In genomic region chr2:140906123-140906522, GRCm38 (mm10) we compare ENCODE assay signal across 23 mouse cellular contexts.
DNase-seq lines count a peak whose midpoint lies in the region; ATAC-seq and TF ChIP-seq lines count a peak whose summit lies in the region.
"Had no signal": no experiment of that assay in that cellular context is flagged by ENCODE, and none has a peak within 500 bp of the region (broad histone marks: within the 10 kb centered on the region; RNA-seq: fewer than 3 reads in every experiment).

No protein-coding gene starts in this region.

- POLR2A ChIA-PET in Patski (lab: Charles Lee) = no interaction called here

- CTCF ChIA-PET in Patski (lab: Charles Lee) = no interaction called here

- WGBS in forebrain, embryonic 14.5 days = 8% methylated on average over 3 of the region's 3 CpGs

- H3K4me3 ChIP-seq in forebrain, embryonic 14.5 days (ENCODE audit: low read depth, low read length) = no peak overlapping the region

- no peaks in the 10 kb centered on the region for H3K4me1 ChIP-seq in forebrain, embryonic 14.5 days (ENCODE audit: control insufficient read depth, insufficient read depth, low read length)

- H3K9ac ChIP-seq in forebrain, embryonic 14.5 days (ENCODE audit: low read length) = no peak overlapping the region

- no peaks in the 10 kb centered on the region for H3K9me3 ChIP-seq in forebrain, embryonic 14.5 days (replicated peaks; ENCODE audit: control insufficient read depth, low read length)
- H3K9me3 ChIP-seq: G1E had no signal

- ATAC-seq in Patski = peak; percentile 60
- ATAC-seq in forebrain, embryonic 14.5 days = no peak
- ATAC-seq: activated CD4-positive, CD25-positive, alpha-beta regulatory T cell, adult 4 months; CD4-positive, CD25-positive, alpha-beta regulatory T cell, adult 4 months had no signal

- TF ChIP-seq CTCF in Patski (IDR thresholded peaks at IDR 0.05) = no peak

- no peaks in the 10 kb centered on the region for H3K27me3 ChIP-seq in Patski
- H3K27me3 ChIP-seq in forebrain, embryonic 14.5 days (replicated peaks; ENCODE audit: control insufficient read depth, insufficient read depth, low read length) = no peaks in the 10 kb centered on the region
- H3K27me3 ChIP-seq: CH12.LX had no signal

- H3K36me3 ChIP-seq in forebrain, embryonic 14.5 days (ENCODE audit: control insufficient read depth, insufficient read depth, low read length) = no peaks in the 10 kb centered on the region
- H3K36me3 ChIP-seq: G1E had no signal

- in situ Hi-C loops in Patski (cut with MboI; ENCODE audit: low pct_unique_long_range_greater_than_20kb) = no loop called here

- DNase-seq in Muller cell, postnatal 12 days (ENCODE audit: inconsistent ontology term) = peak; percentile 95
- DNase-seq in Patski (ENCODE audit: low read depth, low spot score) = peak; percentile 25
- peak; percentile 58 for DNase-seq in retina, embryonic 14.5 days (ENCODE audit: low spot score)
- peak; percentile 48 for DNase-seq in retina, postnatal 1 day
- no peak for DNase-seq in lung, postnatal 14 days
- no peak for DNase-seq in lung, postnatal 10 days
- no peak for DNase-seq in urinary bladder, postnatal 10 days (ENCODE audit: low spot score)
- DNase-seq in forebrain, embryonic 14.5 days (ENCODE audit: low spot score) = no peak
- DNase-seq: adrenal gland, adult 2 months; adrenal gland, adult 8-10 months; adrenal gland, postnatal 10 days; adrenal gland, postnatal 14 days; adrenal gland, postnatal 25 days; adrenal gland, postnatal 36 days; B cell, adult 2 months; cerebellum, adult 11 months; cerebellum, adult 11-12 months; cerebellum, adult 18-20 months; cerebellum, adult 2 months had no signal

- no peak overlapping the region for H3K27ac ChIP-seq in forebrain, embryonic 14.5 days (ENCODE audit: low read depth, low read length)

- no peak overlapping the region for H3K4me2 ChIP-seq in forebrain, embryonic 14.5 days (ENCODE audit: low read length)

Comparison
In these comparisons a context has a peak if more than half of its experiments do, and no peak if none do; other contexts are left out.
1. DNase-seq: peak in Muller cell, postnatal 12 days (single experiment), Patski (single experiment), retina, embryonic 14.5 days (single experiment) and retina, postnatal 1 day (single experiment); none in lung, postnatal 14 days (single experiment), lung, postnatal 10 days (single experiment), urinary bladder, postnatal 10 days (single experiment) and forebrain, embryonic 14.5 days (single experiment).